Mouse (Mus musculus) E14TG2a.4 (cell line): Measurements from ENCODE around the gene Col13a1.

Experiments used
- CTCF ChIP-seq: conservative IDR thresholded peaks from 2 replicates; pipeline ENCODE4 v1.5.1; 2014; ENCODE audit warnings: low read length
- POU5F1 ChIP-seq: IDR thresholded peaks from 2 replicates; pipeline ENCODE4 v1.6.1; 2014; ENCODE audit warnings: low read length, borderline replicate concordance

GRCm38 (mm10) chr10:61788499-61788898 is 190.4 kb downstream of the Col13a1 start:
- no peak for TF ChIP-seq CTCF
- TF ChIP-seq POU5F1: 0 out of 2 replicates have a peak, but pooled peaks have one; percentile 19
